Mouse (Mus musculus) intestine, embryonic 14.5 days (tissue): ENCODE data around the gene Rps26. TPM values are rescaled to one million over a fixed set of nuclear protein-coding genes. Genes with fewer than 3 reads are reported as not detected.

Source experiments
- ATAC-seq: fragments of 200-750 bp; cut with Nextera tagmentation; replicated peaks from 2 replicates; pipeline ENCODE4 v1.8.0; 2017; ENCODE audit warnings: low read depth, moderate number of reproducible peaks, moderate TSS enrichment, moderate library complexity; ENCODE audit not compliant: low FRiP score, low TSS enrichment
- DNase-seq: peaks from one replicate; pipeline ENCODE4 v3.0.0-alpha.2; 2018; ENCODE audit warnings: low spot score
- H3K27ac ChIP-seq: fragments of 300-500 bp; sonication (generic); 2 replicates; pipeline ENCODE4 v1.5.1; 2014; ENCODE audit warnings: low read depth, mild to moderate bottlenecking, control low read depth
- H3K27me3 ChIP-seq: fragments of 300-500 bp; sonication (generic); replicated peaks from 2 replicates; pipeline ENCODE4 v1.6.1; 2014; ENCODE audit warnings: low read length, control low read depth; ENCODE audit not compliant: control insufficient read depth, insufficient read depth
- H3K36me3 ChIP-seq: fragments of 300-500 bp; sonication (generic); 2 replicates; pipeline ENCODE4 v1.6.1; 2014; ENCODE audit warnings: low read length, control low read depth; ENCODE audit not compliant: control insufficient read depth, insufficient read depth
- H3K4me1 ChIP-seq: fragments of 300-500 bp; sonication (generic); replicated peaks from 2 replicates; pipeline ENCODE4 v1.6.1; 2014; ENCODE audit warnings: low read length, control low read depth, mixed read lengths; ENCODE audit not compliant: control insufficient read depth, insufficient read depth
- H3K4me2 ChIP-seq: fragments of 300-500 bp; sonication (generic); 2 replicates; pipeline ENCODE4 v1.6.1; 2014; ENCODE audit warnings: low read length
- H3K4me3 ChIP-seq: fragments of 300-500 bp; sonication (generic); 2 replicates; pipeline ENCODE4 v1.5.1; 2014; ENCODE audit warnings: low read depth, low read length, control low read depth, mixed read lengths
- H3K9ac ChIP-seq: fragments of 300-500 bp; sonication (generic); 2 replicates; pipeline ENCODE4 v1.6.1; 2014; ENCODE audit warnings: mild to moderate bottlenecking, low read length
- H3K9me3 ChIP-seq: fragments of 300-500 bp; sonication (generic); 2 replicates; pipeline ENCODE4 v1.6.1; 2016; ENCODE audit warnings: low read length, control low read depth; ENCODE audit not compliant: control insufficient read depth
- WGBS: fragments of 180-500 bp; shearing (Covaris S2); extraction: QIAGEN DNeasy Blood & Tissue Kit; methylation state at CpG from one replicate; pipeline ENCODE4 v1.1.7; 2014; 5-methylcytosine and 5-hydroxymethylcytosine counted together
- microRNA-seq: library from miRNA; unstranded; fragments of <30 nt; microRNA quantifications from one replicate; pipeline ENCODE4, GENCODE M21; 2016
- polyA plus RNA-seq: library from polyadenylated mRNA; unstranded; fragments of >200 nt; fragmentation: Nextera tagmentation; extraction: Ambion mirVana; gene quantifications from 2 replicates; pipeline ENCODE4 v1.2.1, GENCODE M21; 2014

Rps26 gene
- polyA plus RNA-seq, 1 experiment from 2014 or later: 1,163 TPM

- Histone ChIP-seq H3K9ac (no peak overlapping the region), H3K4me2 (no peak overlapping the region), H3K4me3 (no peak overlapping the region), H3K27me3 (no peaks in the 10 kb centered on the region), H3K4me1 (peaks cover 3% of the 10 kb centered on the region; the same call in 1 of the 2 replicates), H3K9me3 (no peaks in the 10 kb centered on the region), H3K27ac (no peak overlapping the region), H3K36me3 (peaks cover 7% of the 10 kb centered on the region; the same call in 1 of the 2 replicates)
- ATAC-seq (peak; percentile 59; the same call in 1 of the 2 replicates), DNase-seq (peak; percentile 58)
- 73% methylated on average over 3 of the region's 3 CpGs for WGBS
Measured at GRCm38 (mm10) chr10:128579298-128579697, 47.2 kb downstream of the Rps26 start.

- WGBS: 78% methylated on average over 11 of the region's 11 CpGs
- no peak for ATAC-seq
- no peaks in the 10 kb centered on the region for H3K27me3 ChIP-seq
- 0 out of 2 replicates have a peak, but pooled peaks cover under 1% of the 10 kb centered on the region for H3K4me1 ChIP-seq
- H3K4me2 ChIP-seq: no peak overlapping the region
- no peak overlapping the region for H3K9ac ChIP-seq
- H3K9me3 ChIP-seq: no peaks in the 10 kb centered on the region
- no peak overlapping the region for H3K27ac ChIP-seq
- DNase-seq: no peak
- no peak overlapping the region for H3K4me3 ChIP-seq
- H3K36me3 ChIP-seq: peaks cover 7% of the 10 kb centered on the region; the same call in 1 of the 2 replicates
Measured at GRCm38 (mm10) chr10:128578330-128578729, 48.2 kb downstream of the Rps26 start.

DNA sequence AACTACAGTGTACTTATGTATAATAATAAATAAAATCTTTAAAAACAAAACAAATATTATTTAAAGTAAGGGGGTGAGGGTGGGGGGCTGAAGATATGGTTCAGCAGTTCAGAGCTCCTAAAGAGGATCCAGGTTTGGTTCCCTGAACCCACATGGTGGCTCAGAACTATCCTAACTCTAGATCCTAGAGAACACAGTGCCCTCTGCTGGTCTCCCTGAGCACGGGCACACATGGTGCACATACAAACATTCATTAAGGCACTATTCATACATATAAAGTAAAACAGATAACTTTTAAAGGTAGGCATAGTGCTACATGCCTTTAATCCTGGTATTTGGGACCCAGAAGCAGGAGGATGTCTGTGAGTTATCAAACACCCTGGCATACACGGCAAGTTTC, 51.5 kb downstream of the Rps26 start:
- no peak overlapping the region for H3K27ac ChIP-seq
- DNase-seq: no peak
- H3K9ac ChIP-seq: no peak overlapping the region
- no peaks in the 10 kb centered on the region for H3K27me3 ChIP-seq
- H3K4me1 ChIP-seq: no peaks in the 10 kb centered on the region
- H3K9me3 ChIP-seq: no peaks in the 10 kb centered on the region
- H3K4me2 ChIP-seq: no peak overlapping the region
- H3K36me3 ChIP-seq: 0 out of 2 replicates have a peak, but pooled peaks cover 2% of the 10 kb centered on the region
- ATAC-seq: no peak
- 95% methylated on average over 2 of the region's 2 CpGs for WGBS
- no peak overlapping the region for H3K4me3 ChIP-seq

Small RNAs within 50 kb of the gene (microRNA-seq; reads per million reads assigned to microRNA genes)
- gene Mir6917: 0.51 reads per million

Other genes starting within 250 kb of the Rps26 start
- gene Ankrd52, start 249.6 kb downstream of the Rps26 start, polyA plus RNA-seq: 12.1 and 13.3 TPM in 2 replicates
- gene Slc39a5, start 225.5 kb downstream of the Rps26 start, polyA plus RNA-seq: 47.6 and 56.7 TPM in 2 replicates
- 94.7 and 99.1 TPM in 2 replicates for gene Nabp2, start 215.3 kb downstream of the Rps26 start, polyA plus RNA-seq
- 30.5 and 36.0 TPM in 2 replicates for gene Rnf41, start 215.1 kb downstream of the Rps26 start, polyA plus RNA-seq
- 71.9 and 82.2 TPM in 2 replicates for gene Smarcc2, start 167.5 kb downstream of the Rps26 start, polyA plus RNA-seq
- 1,777 and 1,828 TPM in 2 replicates for gene Myl6, start 132.6 kb downstream of the Rps26 start, polyA plus RNA-seq
- gene Myl6b, start 128.1 kb downstream of the Rps26 start, polyA plus RNA-seq: 3.1 TPM in 2 replicates
- 27.3 and 28.0 TPM in 2 replicates for gene Esyt1, start 100.9 kb downstream of the Rps26 start, polyA plus RNA-seq
- gene Zc3h10, start 79.0 kb downstream of the Rps26 start, polyA plus RNA-seq: 11.3 TPM in 2 replicates
- 4,682 and 5,210 TPM in 2 replicates for gene Rpl41, start 77.4 kb downstream of the Rps26 start, polyA plus RNA-seq
- 248 and 252 TPM in 2 replicates for gene Pa2g4, start 60.8 kb downstream of the Rps26 start, polyA plus RNA-seq
- 31.2 and 32.4 TPM in 2 replicates for gene Erbb3, start 37.1 kb downstream of the Rps26 start, polyA plus RNA-seq
- 3.0 and 3.2 TPM in 2 replicates for gene Ikzf4, start 19.2 kb upstream of the Rps26 start, polyA plus RNA-seq
- 9.8 and 12.7 TPM in 2 replicates for gene Suox, start 47.3 kb upstream of the Rps26 start, polyA plus RNA-seq
- 59.4 and 64.4 TPM in 2 replicates for gene Rab5b, start 69.5 kb upstream of the Rps26 start, polyA plus RNA-seq
- gene Pmel, start 77.4 kb upstream of the Rps26 start, polyA plus RNA-seq: 1.2 TPM in 2 replicates
- gene Cdk2, start 78.3 kb upstream of the Rps26 start, polyA plus RNA-seq: 89.0 and 93.2 TPM in 2 replicates
- gene Dgka, start 118.1 kb upstream of the Rps26 start, polyA plus RNA-seq: 5.9 and 7.7 TPM in 2 replicates
- 34.2 and 38.5 TPM in 2 replicates for gene Pym1, start 121.1 kb upstream of the Rps26 start, polyA plus RNA-seq
- 0.43 and 0.72 TPM in 2 replicates for gene Mmp19, start 164.2 kb upstream of the Rps26 start, polyA plus RNA-seq
- gene Dnajc14, start 177.3 kb upstream of the Rps26 start, polyA plus RNA-seq: 35.5 and 37.7 TPM in 2 replicates
- 13.2 and 16.4 TPM in 2 replicates for gene Tmem198b, start 177.6 kb upstream of the Rps26 start, polyA plus RNA-seq
- 189 and 203 TPM in 2 replicates for gene Sarnp, start 190.6 kb upstream of the Rps26 start, polyA plus RNA-seq
- gene Ormdl2, start 194.9 kb upstream of the Rps26 start, polyA plus RNA-seq: 86.0 and 88.0 TPM in 2 replicates